Mouse (Mus musculus): ENCODE data around the gene Sorbs2. TPM values are rescaled to one million over a fixed set of nuclear protein-coding genes. Genes with fewer than 3 reads are reported as not detected.

Sorbs2 gene
- polyA plus RNA-seq, 1 experiment from 2014 or later = 3.8 TPM

- 54% methylated on average over 2 of the region's 2 CpGs for WGBS (ENCODE audit: insufficient replicate concordance)
- H3K36me3 ChIP-seq = no peaks in the 10 kb centered on the region
- H3K9ac ChIP-seq = no peak overlapping the region
- H3K9me3 ChIP-seq (replicated peaks) = no peaks in the 10 kb centered on the region
- H3K4me3 ChIP-seq (replicated peaks) = no peak overlapping the region
- ATAC-seq (ENCODE audit: low read depth) = no peak
- no peak overlapping the region for H3K27ac ChIP-seq
- no peaks in the 10 kb centered on the region for H3K4me1 ChIP-seq (replicated peaks)
- DNase-seq = no peak
- no peak overlapping the region for H3K4me2 ChIP-seq
- H3K27me3 ChIP-seq = no peaks in the 10 kb centered on the region
Observed at GRCm38 (mm10) chr8:45527708-45528107, 20.1 kb downstream of the Sorbs2 start.

GRCm38 (mm10) chr8:45528890-45529289 is 21.3 kb downstream of the Sorbs2 start:
- WGBS (ENCODE audit: insufficient replicate concordance) = 27% methylated on average over 2 of the region's 2 CpGs
- H3K4me3 ChIP-seq (replicated peaks) = no peak overlapping the region
- DNase-seq (no peak), ATAC-seq (ENCODE audit: low read depth) (no peak)
- H3K4me2 ChIP-seq = no peak overlapping the region
- H3K27me3 ChIP-seq = no peaks in the 10 kb centered on the region
- H3K27ac ChIP-seq = no peak overlapping the region
- H3K9ac ChIP-seq = no peak overlapping the region
- H3K36me3 ChIP-seq = no peaks in the 10 kb centered on the region
- H3K4me1 ChIP-seq (replicated peaks) = no peaks in the 10 kb centered on the region
- no peaks in the 10 kb centered on the region for H3K9me3 ChIP-seq (replicated peaks)

- Histone ChIP-seq H3K27ac (no peak overlapping the region), H3K4me2 (no peak overlapping the region), H3K4me1 (replicated peaks) (no peaks in the 10 kb centered on the region), H3K9ac (no peak overlapping the region), H3K36me3 (no peaks in the 10 kb centered on the region), H3K27me3 (no peaks in the 10 kb centered on the region), H3K4me3 (replicated peaks) (no peak overlapping the region), H3K9me3 (replicated peaks) (no peaks in the 10 kb centered on the region)
- 74% methylated on average over 9 of the region's 9 CpGs for WGBS (ENCODE audit: insufficient replicate concordance)
- ATAC-seq (ENCODE audit: low read depth) = no peak
- DNase-seq = no peak
Observed at GRCm38 (mm10) chr8:45536578-45536977, 29.0 kb downstream of the Sorbs2 start.

- no peaks in the 10 kb centered on the region for H3K36me3 ChIP-seq
- no peak for ATAC-seq (ENCODE audit: low read depth)
- H3K27me3 ChIP-seq = no peaks in the 10 kb centered on the region
- H3K9ac ChIP-seq = no peak overlapping the region
- H3K9me3 ChIP-seq (replicated peaks) = no peaks in the 10 kb centered on the region
- DNase-seq = no peak
- H3K27ac ChIP-seq = no peak overlapping the region
- WGBS (ENCODE audit: insufficient replicate concordance) = 58% methylated on average over 5 of the region's 5 CpGs
- no peaks in the 10 kb centered on the region for H3K4me1 ChIP-seq (replicated peaks)
- no peak overlapping the region for H3K4me2 ChIP-seq
- no peak overlapping the region for H3K4me3 ChIP-seq (replicated peaks)
Observed at GRCm38 (mm10) chr8:45540513-45540912, 32.9 kb downstream of the Sorbs2 start.

- H3K27ac ChIP-seq = no peak overlapping the region
- no peak overlapping the region for H3K4me3 ChIP-seq (replicated peaks)
- no peaks in the 10 kb centered on the region for H3K9me3 ChIP-seq (replicated peaks)
- WGBS (ENCODE audit: insufficient replicate concordance) = 65% methylated on average over 3 of the region's 3 CpGs
- H3K4me2 ChIP-seq = no peak overlapping the region
- ATAC-seq (ENCODE audit: low read depth) = no peak
- no peak overlapping the region for H3K9ac ChIP-seq
- H3K36me3 ChIP-seq = no peaks in the 10 kb centered on the region
- H3K4me1 ChIP-seq (replicated peaks) = no peaks in the 10 kb centered on the region
- H3K27me3 ChIP-seq = no peaks in the 10 kb centered on the region
- no peak for DNase-seq
Observed at GRCm38 (mm10) chr8:45552175-45552574, 44.6 kb downstream of the Sorbs2 start.

- no peak for ATAC-seq (ENCODE audit: low read depth)
Observed at GRCm38 (mm10) chr8:45554627-45555026, 47.0 kb downstream of the Sorbs2 start.

GRCm38 (mm10) chr8:45557936-45558335 is 50.3 kb downstream of the Sorbs2 start:
- no peak overlapping the region for H3K4me3 ChIP-seq (replicated peaks)
- H3K9ac ChIP-seq = no peak overlapping the region
- no peaks in the 10 kb centered on the region for H3K4me1 ChIP-seq (replicated peaks)
- no peak for DNase-seq
- H3K9me3 ChIP-seq (replicated peaks) = no peaks in the 10 kb centered on the region
- H3K4me2 ChIP-seq = no peak overlapping the region
- 62% methylated on average over 3 of the region's 3 CpGs for WGBS (ENCODE audit: insufficient replicate concordance)
- no peak for ATAC-seq (ENCODE audit: low read depth)
- no peaks in the 10 kb centered on the region for H3K36me3 ChIP-seq
- no peaks in the 10 kb centered on the region for H3K27me3 ChIP-seq
- no peak overlapping the region for H3K27ac ChIP-seq

More at GRCm38 (mm10) chr8:45554627-45555026, 47.0 kb downstream of the Sorbs2 start:
- Histone ChIP-seq H3K4me2 (no peak overlapping the region), H3K36me3 (no peaks in the 10 kb centered on the region), H3K9ac (no peak overlapping the region), H3K4me3 (replicated peaks) (no peak overlapping the region), H3K27me3 (no peaks in the 10 kb centered on the region), H3K9me3 (replicated peaks) (no peaks in the 10 kb centered on the region), H3K4me1 (replicated peaks) (no peaks in the 10 kb centered on the region), H3K27ac (no peak overlapping the region)
- 68% methylated on average over 4 of the region's 4 CpGs for WGBS (ENCODE audit: insufficient replicate concordance)
- no peak for DNase-seq

GRCm38 (mm10) chr8:45558426-45558825 is 50.8 kb downstream of the Sorbs2 start:
- Histone ChIP-seq H3K4me3 (replicated peaks) (no peak overlapping the region), H3K27ac (no peak overlapping the region), H3K27me3 (no peaks in the 10 kb centered on the region), H3K36me3 (no peaks in the 10 kb centered on the region), H3K9ac (no peak overlapping the region), H3K4me2 (no peak overlapping the region), H3K4me1 (replicated peaks) (no peaks in the 10 kb centered on the region), H3K9me3 (replicated peaks) (no peaks in the 10 kb centered on the region)
- ATAC-seq (ENCODE audit: low read depth) (no peak), DNase-seq (no peak)
- WGBS (ENCODE audit: insufficient replicate concordance) = 64% methylated on average over 5 of the region's 5 CpGs

GRCm38 (mm10) chr8:45559176-45559820 is 51.7 kb downstream of the Sorbs2 start:
- H3K4me1 ChIP-seq (replicated peaks) = no peaks in the 10 kb centered on the region
- no peak overlapping the region for H3K27ac ChIP-seq
- no peak overlapping the region for H3K9ac ChIP-seq
- no peaks in the 10 kb centered on the region for H3K27me3 ChIP-seq
- H3K9me3 ChIP-seq (replicated peaks) = no peaks in the 10 kb centered on the region
- H3K4me2 ChIP-seq = no peak overlapping the region
- no peak for ATAC-seq (ENCODE audit: low read depth)
- 62% methylated on average over 6 of the region's 6 CpGs for WGBS (ENCODE audit: insufficient replicate concordance)
- DNase-seq = no peak
- H3K36me3 ChIP-seq = no peaks in the 10 kb centered on the region
- no peak overlapping the region for H3K4me3 ChIP-seq (replicated peaks)

- no peak overlapping the region for H3K4me3 ChIP-seq (replicated peaks)
- ATAC-seq (ENCODE audit: low read depth) (no peak), DNase-seq (no peak)
- H3K27ac ChIP-seq = no peak overlapping the region
- H3K27me3 ChIP-seq = no peaks in the 10 kb centered on the region
- no peaks in the 10 kb centered on the region for H3K4me1 ChIP-seq (replicated peaks)
- 68% methylated on average over 1 of the region's 1 CpGs for WGBS (ENCODE audit: insufficient replicate concordance)
- no peaks in the 10 kb centered on the region for H3K9me3 ChIP-seq (replicated peaks)
- no peak overlapping the region for H3K9ac ChIP-seq
- H3K36me3 ChIP-seq = no peaks in the 10 kb centered on the region
- no peak overlapping the region for H3K4me2 ChIP-seq
Observed at GRCm38 (mm10) chr8:45565189-45565588, 57.6 kb downstream of the Sorbs2 start.

- no peak overlapping the region for H3K4me2 ChIP-seq
- no peak overlapping the region for H3K27ac ChIP-seq
- H3K27me3 ChIP-seq = no peaks in the 10 kb centered on the region
- ATAC-seq (ENCODE audit: low read depth) = no peak
- H3K4me3 ChIP-seq (replicated peaks) = no peak overlapping the region
- no peaks in the 10 kb centered on the region for H3K9me3 ChIP-seq (replicated peaks)
- DNase-seq = no peak
- no peak overlapping the region for H3K9ac ChIP-seq
- H3K36me3 ChIP-seq = no peaks in the 10 kb centered on the region
- no peaks in the 10 kb centered on the region for H3K4me1 ChIP-seq (replicated peaks)
- 68% methylated on average over 4 of the region's 4 CpGs for WGBS (ENCODE audit: insufficient replicate concordance)
Observed at GRCm38 (mm10) chr8:45570117-45570516, 62.5 kb downstream of the Sorbs2 start.

GRCm38 (mm10) chr8:45579714-45580543 is 72.3 kb downstream of the Sorbs2 start:
- DNase-seq = no peak
- Histone ChIP-seq H3K4me1 (replicated peaks) (no peaks in the 10 kb centered on the region), H3K27ac (no peak overlapping the region), H3K4me3 (replicated peaks) (no peak overlapping the region), H3K9me3 (replicated peaks) (no peaks in the 10 kb centered on the region), H3K4me2 (no peak overlapping the region), H3K27me3 (no peaks in the 10 kb centered on the region), H3K36me3 (no peaks in the 10 kb centered on the region), H3K9ac (no peak overlapping the region)
- WGBS (ENCODE audit: insufficient replicate concordance) = 45% methylated on average over 7 of the region's 7 CpGs
- no peak for ATAC-seq (ENCODE audit: low read depth)
